Mouse (Mus musculus) bone marrow, adult 2 months (tissue): ENCODE measurements around the gene Zfp54.

Experiments used
- CTCF ChIP-seq: fragments of 200-500 bp; IDR thresholded peaks from 2 replicates; pipeline ENCODE4 v1.5.1; 2011; ENCODE audit warnings: low read length, control low read depth; ENCODE audit not compliant: control insufficient read depth, insufficient read depth
- POLR2A ChIP-seq: fragments of 200-500 bp; IDR thresholded peaks from 2 replicates; pipeline ENCODE4 v1.6.1; 2011; ENCODE audit warnings: low read depth, mild to moderate bottlenecking, control low read depth, low read length, borderline replicate concordance; ENCODE audit not compliant: control insufficient read depth

DNA sequence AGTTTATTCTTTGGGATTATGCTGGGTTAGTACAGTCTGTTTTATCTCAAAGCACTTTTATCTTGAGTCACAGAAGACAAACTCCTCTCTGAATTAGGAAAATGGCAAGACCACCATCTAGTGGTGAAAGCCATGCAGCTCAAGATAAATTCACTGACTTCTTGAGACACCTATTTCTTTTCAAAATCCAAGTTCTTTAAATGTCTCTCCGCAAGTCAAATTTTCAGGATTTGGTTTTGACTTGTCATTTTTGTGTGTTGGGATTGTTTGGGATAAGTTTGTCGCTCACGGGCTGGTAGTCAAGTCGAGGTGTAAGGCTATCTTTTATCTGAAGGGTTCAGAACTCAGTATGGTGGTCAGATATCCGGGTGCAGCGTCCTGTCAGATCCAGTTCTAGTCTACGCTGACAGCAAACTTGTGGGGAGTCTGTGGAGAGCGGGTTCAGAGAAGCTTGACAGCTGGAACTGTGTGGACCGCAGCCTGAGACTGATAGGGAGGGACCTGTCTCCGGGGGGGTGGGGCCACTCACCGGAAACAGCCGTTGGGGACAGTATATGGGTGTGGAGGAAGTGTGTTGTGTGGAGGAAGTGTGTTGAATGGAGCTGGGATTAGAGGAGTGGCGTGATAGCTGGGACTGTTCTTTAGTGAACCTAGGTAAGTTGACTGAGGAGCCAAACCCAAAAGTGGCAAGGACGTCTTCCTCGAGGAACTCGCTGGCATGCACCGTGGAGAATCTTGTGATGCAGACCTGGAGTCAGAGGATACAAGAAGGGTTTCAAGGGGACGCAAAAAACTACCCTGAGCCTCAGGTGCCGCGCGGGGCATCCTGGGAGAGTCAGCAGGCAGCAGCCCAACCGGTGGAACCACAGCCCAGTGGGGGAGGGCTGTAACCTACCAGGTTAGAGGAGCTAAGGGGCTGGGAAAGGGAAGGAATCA, at the start of gene Zfp54:
- TF ChIP-seq POLR2A (0 out of 2 replicates have a peak, but pooled peaks have one; percentile 18), CTCF (peak; percentile 47)
